Mouse (Mus musculus): ENCODE results near the gene Hfe2. TPM values are rescaled to one million over a fixed set of nuclear protein-coding genes. Genes with fewer than 3 reads are reported as not detected.
A peak's percentile ranks its signal among the peaks of the same experiment; 100 is the strongest.

The Hfe2 gene
- polyA plus RNA-seq, 1 experiment from 2014 or later = 1.2 TPM

DNA sequence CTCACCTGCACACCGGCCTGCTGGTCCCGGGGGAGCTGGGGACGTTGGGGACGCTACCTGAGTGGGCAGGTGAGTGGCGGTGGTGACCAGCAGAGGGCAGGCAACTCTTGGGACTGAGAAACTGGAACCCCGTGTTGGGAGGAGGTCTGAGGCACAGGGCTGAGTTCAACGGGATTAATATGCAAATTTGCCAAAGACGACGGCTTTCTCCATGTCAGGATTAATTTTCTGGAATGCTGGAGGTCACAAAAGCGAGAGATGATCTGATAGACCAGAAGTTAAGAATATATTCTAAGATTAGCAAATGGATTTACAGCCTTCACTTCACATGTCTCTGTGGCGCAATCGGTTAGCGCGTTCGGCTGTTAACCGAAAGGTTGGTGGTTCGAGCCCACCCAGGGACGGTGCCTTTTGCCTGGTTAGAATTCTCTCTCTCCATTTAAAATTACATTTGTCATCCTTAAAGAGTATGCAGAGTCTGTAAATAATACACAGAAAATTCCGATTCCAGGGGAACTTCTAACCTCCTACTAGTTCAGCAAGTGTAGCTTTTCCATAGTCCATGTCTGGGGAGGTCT is 27.4 kb upstream of the Hfe2 start:
- H3K9me3 ChIP-seq (replicated peaks; ENCODE audit: control insufficient read depth, low read length) = no peaks in the 10 kb centered on the region
- H3K9ac ChIP-seq (replicated peaks; ENCODE audit: low read length) = peak overlapping the region; percentile 35
- WGBS = 0% methylated on average over 19 of the region's 19 CpGs
- no peaks in the 10 kb centered on the region for H3K27me3 ChIP-seq (ENCODE audit: control insufficient read depth, insufficient read depth, low read length)
- peak overlapping the region; percentile 85 for H3K4me2 ChIP-seq (ENCODE audit: low read depth, low read length)
- ATAC-seq (replicated peaks; ENCODE audit: insufficient number of reproducible peaks, low FRiP score, low TSS enrichment, low read depth) (peak; percentile 50; the same call in 1 of the 2 replicates), DNase-seq (ENCODE audit: low spot score) (peak; percentile 87)
- H3K4me3 ChIP-seq (ENCODE audit: low read depth, low read length) = peak overlapping the region; percentile 52
- H3K36me3 ChIP-seq (replicated peaks; ENCODE audit: control insufficient read depth, insufficient read depth, low read depth, low read length) = no peaks in the 10 kb centered on the region
- H3K27ac ChIP-seq (replicated peaks; ENCODE audit: low read depth, low read length) = no peak overlapping the region
- H3K4me1 ChIP-seq (ENCODE audit: control insufficient read depth, insufficient read depth, low read length) = no peaks in the 10 kb centered on the region

DNA sequence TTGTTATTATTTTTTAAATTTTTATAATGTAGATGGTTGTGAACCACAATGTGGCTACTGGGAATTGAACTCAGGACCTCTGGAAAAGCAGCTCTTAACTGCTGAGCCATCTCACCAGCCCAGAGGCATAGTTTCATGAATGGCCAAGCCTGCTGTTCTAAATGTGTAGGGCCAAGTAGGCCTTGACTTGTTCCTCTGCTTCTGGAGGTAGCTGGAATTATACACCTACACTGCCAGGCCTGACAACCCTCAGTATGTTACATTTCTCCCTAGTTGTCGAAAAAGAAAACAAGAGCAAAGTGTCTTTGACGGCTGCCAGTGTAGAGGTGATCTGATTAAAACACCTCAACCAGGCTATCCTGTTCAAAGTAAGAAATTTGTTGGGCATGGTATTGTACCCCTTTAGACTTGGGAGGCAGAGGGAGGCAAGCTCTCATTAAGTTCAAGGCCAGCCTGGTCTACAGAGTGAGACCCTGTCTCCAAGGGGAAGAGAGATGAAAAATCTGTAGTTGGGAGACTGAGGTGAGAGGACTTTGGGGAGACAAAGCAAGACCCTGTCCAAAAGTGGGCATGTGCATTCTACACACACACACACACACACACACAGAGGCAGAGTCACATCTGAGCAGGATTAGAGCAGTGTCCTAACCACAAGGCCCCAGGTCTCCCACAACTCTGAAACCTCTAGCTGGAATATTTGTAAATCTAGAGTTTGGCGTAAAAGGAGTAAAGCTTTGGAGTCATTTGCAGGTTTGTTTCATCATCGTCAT is 26.3 kb upstream of the Hfe2 start:
- ATAC-seq (replicated peaks; ENCODE audit: insufficient number of reproducible peaks, low FRiP score, low TSS enrichment, low read depth) = no peak

DNA sequence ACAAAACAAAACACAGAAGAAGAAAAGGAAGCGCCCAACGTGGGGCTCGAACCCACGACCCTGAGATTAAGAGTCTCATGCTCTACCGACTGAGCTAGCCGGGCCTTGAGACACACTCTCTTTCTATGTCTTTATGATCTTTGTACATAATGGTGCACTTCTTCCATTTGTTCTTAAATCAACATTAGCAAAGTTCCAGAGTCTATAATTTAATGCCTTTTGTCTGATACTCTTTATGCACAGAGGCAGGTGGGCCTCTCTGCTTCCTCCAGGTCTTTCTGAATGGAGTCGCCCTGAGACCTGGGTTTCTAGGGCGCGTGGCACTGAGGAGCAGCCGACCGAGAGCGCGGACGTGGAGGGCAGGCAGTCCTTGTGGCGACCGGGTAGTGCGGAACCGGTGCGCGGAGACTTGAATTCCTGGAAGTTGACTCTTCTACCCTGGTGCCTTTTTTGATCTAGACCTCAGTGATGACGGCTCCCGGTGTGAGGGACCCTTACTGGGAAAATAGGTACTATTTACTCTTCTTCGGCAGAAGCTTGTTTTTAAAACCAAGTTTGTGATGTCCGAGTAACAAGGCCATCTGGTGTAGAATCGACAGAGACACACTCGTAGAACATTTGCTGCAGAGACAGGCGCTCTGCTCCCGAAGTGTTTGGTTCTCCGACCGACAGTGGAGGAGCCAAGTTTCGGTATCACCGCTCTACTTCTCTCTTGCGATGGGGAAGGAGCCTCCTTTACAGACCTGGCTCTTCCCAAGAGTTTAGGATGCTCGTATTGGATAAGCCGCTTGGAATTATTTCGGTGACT is 25.3 kb upstream of the Hfe2 start:
- H3K4me2 ChIP-seq (ENCODE audit: low read depth, low read length) = peak overlapping the region; percentile 34
- no peaks in the 10 kb centered on the region for H3K36me3 ChIP-seq (replicated peaks; ENCODE audit: control insufficient read depth, insufficient read depth, low read depth, low read length)
- H3K27me3 ChIP-seq (ENCODE audit: control insufficient read depth, insufficient read depth, low read length) = no peaks in the 10 kb centered on the region
- H3K9me3 ChIP-seq (replicated peaks; ENCODE audit: control insufficient read depth, low read length) = no peaks in the 10 kb centered on the region
- H3K27ac ChIP-seq (replicated peaks; ENCODE audit: low read depth, low read length) = 0 out of 2 replicates have a peak overlapping the region, but pooled peaks have one; percentile 17
- DNase-seq (ENCODE audit: low spot score) (peak; percentile 92), ATAC-seq (replicated peaks; ENCODE audit: insufficient number of reproducible peaks, low FRiP score, low TSS enrichment, low read depth) (0 out of 2 replicates have a peak, but pooled peaks have one; percentile 2)
- H3K4me1 ChIP-seq (ENCODE audit: control insufficient read depth, insufficient read depth, low read length) = no peaks in the 10 kb centered on the region
- WGBS = under 1% methylated on average over 36 of the region's 36 CpGs
- H3K9ac ChIP-seq (replicated peaks; ENCODE audit: low read length) = peak overlapping the region; percentile 63
- H3K4me3 ChIP-seq (ENCODE audit: low read depth, low read length) = peak overlapping the region; percentile 59

More for the DNA sequence above, 26.3 kb upstream of the Hfe2 start:
- no peaks in the 10 kb centered on the region for H3K9me3 ChIP-seq (replicated peaks; ENCODE audit: control insufficient read depth, low read length)
- no peak overlapping the region for H3K27ac ChIP-seq (replicated peaks; ENCODE audit: low read depth, low read length)
- no peaks in the 10 kb centered on the region for H3K4me1 ChIP-seq (ENCODE audit: control insufficient read depth, insufficient read depth, low read length)
- no peaks in the 10 kb centered on the region for H3K27me3 ChIP-seq (ENCODE audit: control insufficient read depth, insufficient read depth, low read length)
- no peak for DNase-seq (ENCODE audit: low spot score)
- WGBS = 77% methylated on average over 4 of the region's 4 CpGs
- no peak overlapping the region for H3K4me3 ChIP-seq (ENCODE audit: low read depth, low read length)
- H3K4me2 ChIP-seq (ENCODE audit: low read depth, low read length) = no peak overlapping the region
- H3K36me3 ChIP-seq (replicated peaks; ENCODE audit: control insufficient read depth, insufficient read depth, low read depth, low read length) = no peaks in the 10 kb centered on the region
- no peak overlapping the region for H3K9ac ChIP-seq (replicated peaks; ENCODE audit: low read length)

DNA sequence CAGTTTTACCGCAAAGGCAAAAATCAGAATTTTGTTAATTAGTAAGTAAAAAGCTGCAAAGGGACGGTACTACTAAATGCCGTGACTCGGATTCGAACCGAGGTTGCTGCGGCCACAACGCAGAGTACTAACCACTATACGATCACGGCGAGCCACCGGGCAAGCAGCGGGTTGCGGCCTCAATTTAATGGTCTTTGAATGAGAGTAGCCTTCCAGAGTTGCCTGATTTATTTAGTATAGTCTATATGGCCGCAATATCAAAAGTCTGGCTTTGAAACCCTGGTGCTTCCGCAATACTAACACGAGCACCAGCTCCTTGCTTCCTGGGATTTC is 24.7 kb upstream of the Hfe2 start:
- Histone ChIP-seq H3K4me1 (ENCODE audit: control insufficient read depth, insufficient read depth, low read length) (no peaks in the 10 kb centered on the region), H3K4me2 (ENCODE audit: low read depth, low read length) (peak overlapping the region; percentile 50), H3K9ac (replicated peaks; ENCODE audit: low read length) (peak overlapping the region; percentile 63), H3K4me3 (ENCODE audit: low read depth, low read length) (peak overlapping the region; percentile 59), H3K9me3 (replicated peaks; ENCODE audit: control insufficient read depth, low read length) (no peaks in the 10 kb centered on the region), H3K27me3 (ENCODE audit: control insufficient read depth, insufficient read depth, low read length) (no peaks in the 10 kb centered on the region), H3K36me3 (replicated peaks; ENCODE audit: control insufficient read depth, insufficient read depth, low read depth, low read length) (no peaks in the 10 kb centered on the region), H3K27ac (replicated peaks; ENCODE audit: low read depth, low read length) (no peak overlapping the region)
- ATAC-seq (replicated peaks; ENCODE audit: insufficient number of reproducible peaks, low FRiP score, low TSS enrichment, low read depth) (peak; percentile 73), DNase-seq (ENCODE audit: low spot score) (peak; percentile 93)
- WGBS = under 1% methylated on average over 17 of the region's 17 CpGs

DNA sequence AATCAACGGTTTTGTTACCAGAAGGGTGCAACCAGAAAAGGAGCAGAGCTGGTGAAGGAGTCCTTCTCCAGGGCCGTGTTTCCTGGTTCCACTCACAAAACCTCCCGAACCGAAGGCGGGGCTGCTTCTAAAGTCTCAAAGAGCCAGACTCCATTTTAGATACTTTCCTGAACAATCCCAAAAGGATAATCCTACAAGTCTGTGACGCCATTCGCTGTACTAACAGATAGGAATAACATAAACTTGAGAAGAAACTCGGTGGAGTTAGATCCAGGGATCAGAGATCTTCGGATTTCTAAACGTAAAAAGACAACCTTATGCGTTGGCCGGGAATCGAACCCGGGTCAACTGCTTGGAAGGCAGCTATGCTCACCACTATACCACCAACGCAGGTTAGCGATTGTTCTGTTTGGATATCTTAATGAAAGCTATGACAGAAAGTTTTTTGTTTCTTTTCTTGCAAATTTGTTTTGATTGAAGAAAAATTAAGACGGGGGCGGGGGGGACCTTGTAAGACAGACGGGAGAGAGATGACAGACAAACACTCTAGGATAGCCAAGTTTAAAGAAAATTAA is 24.2 kb upstream of the Hfe2 start:
- peak; percentile 89 for DNase-seq (ENCODE audit: low spot score)
- Histone ChIP-seq H3K4me1 (ENCODE audit: control insufficient read depth, insufficient read depth, low read length) (no peaks in the 10 kb centered on the region), H3K4me2 (ENCODE audit: low read depth, low read length) (peak overlapping the region; percentile 50), H3K4me3 (ENCODE audit: low read depth, low read length) (peak overlapping the region; percentile 59), H3K36me3 (replicated peaks; ENCODE audit: control insufficient read depth, insufficient read depth, low read depth, low read length) (no peaks in the 10 kb centered on the region), H3K9me3 (replicated peaks; ENCODE audit: control insufficient read depth, low read length) (no peaks in the 10 kb centered on the region), H3K27me3 (ENCODE audit: control insufficient read depth, insufficient read depth, low read length) (no peaks in the 10 kb centered on the region), H3K27ac (replicated peaks; ENCODE audit: low read depth, low read length) (no peak overlapping the region), H3K9ac (replicated peaks; ENCODE audit: low read length) (peak overlapping the region; percentile 52)
- peak; percentile 55 for ATAC-seq (replicated peaks; ENCODE audit: insufficient number of reproducible peaks, low FRiP score, low TSS enrichment, low read depth)
- under 1% methylated on average over 19 of the region's 19 CpGs for WGBS

DNA sequence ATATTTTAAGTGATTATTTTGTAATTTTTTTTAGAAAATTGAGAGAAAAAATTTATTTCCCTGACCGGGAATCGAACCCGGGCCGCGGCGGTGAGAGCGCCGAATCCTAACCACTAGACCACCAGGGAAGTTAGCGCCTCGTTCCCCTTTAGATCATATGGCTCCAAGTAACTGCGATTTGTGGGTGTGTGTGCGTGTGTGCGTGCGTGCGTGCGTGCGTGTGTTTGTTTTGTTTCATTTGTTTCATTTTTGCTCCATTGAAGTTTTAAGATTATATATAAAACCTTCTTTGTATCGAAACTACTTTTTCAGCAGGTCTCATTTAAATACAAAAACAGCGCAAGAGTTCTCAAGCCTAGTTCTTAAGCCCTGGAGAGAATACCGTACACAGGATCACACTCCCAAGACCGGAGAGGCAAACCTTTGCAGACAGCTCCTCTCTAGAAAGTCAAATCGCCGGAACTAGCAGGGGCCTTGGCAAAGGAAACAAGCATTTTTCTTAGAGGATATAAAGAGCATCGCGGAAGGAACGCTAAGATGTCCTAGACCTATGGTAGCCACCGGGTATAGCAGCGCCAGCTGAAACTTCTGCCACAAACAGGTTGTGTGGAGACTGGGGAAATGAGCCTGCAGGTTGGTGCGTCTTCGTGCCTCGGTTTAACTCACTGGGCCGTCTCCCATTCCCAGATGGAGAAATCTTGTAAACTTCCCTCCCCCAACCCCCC is 23.4 kb upstream of the Hfe2 start:
- no peak overlapping the region for H3K27ac ChIP-seq (replicated peaks; ENCODE audit: low read depth, low read length)
- under 1% methylated on average over 32 of the region's 32 CpGs for WGBS

DNA sequence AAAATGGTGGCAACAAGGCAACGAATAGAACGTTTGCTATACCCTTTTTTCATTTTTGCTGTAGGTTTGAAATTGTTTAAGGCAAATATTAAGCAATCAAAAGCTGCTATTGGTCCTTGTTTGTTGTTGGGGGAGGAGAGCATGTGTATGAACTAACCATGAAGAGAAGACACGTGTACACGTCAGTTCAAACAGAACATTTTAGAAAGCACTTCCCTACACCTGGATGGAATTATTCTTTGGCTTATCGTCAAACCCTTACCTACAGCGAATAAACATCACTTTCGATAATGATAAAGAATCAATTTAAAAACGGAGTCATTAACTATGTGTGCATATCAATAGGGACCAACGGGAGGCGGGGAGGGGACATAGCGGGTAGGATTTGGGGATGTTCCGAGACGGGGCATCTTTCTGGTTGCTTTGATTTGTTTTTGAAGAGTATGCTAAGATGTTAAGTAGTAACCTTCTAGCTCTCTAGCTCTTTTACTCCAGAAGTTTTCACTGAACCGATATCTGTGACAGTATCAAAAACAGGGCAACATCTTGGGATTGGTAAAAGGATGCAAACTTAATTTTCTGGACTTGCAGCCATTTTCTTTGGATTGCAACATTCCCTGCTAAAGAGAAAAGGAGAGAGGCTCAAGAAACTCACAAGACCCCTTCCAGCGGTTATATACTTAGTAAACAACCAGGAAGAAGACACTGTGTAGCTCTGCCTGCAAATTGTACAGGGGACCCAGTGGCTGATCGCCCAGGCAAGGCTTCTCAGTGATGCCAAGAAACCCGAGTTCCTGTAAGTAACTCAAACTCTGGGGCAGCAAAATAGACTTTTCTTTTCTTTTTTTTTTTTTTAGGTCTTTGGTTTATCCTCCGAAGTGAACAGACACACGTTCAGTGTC is 22.5 kb upstream of the Hfe2 start:
- H3K4me2 ChIP-seq (ENCODE audit: low read depth, low read length) = peak overlapping the region; percentile 79
- under 1% methylated on average over 19 of the region's 19 CpGs for WGBS
- DNase-seq (ENCODE audit: low spot score) = peak; percentile 17
- H3K9ac ChIP-seq (replicated peaks; ENCODE audit: low read length) = peak overlapping the region; percentile 56
- no peaks in the 10 kb centered on the region for H3K36me3 ChIP-seq (replicated peaks; ENCODE audit: control insufficient read depth, insufficient read depth, low read depth, low read length)
- H3K27ac ChIP-seq (replicated peaks; ENCODE audit: low read depth, low read length) = no peak overlapping the region
- no peaks in the 10 kb centered on the region for H3K9me3 ChIP-seq (replicated peaks; ENCODE audit: control insufficient read depth, low read length)
- ATAC-seq (replicated peaks; ENCODE audit: insufficient number of reproducible peaks, low FRiP score, low TSS enrichment, low read depth) = no peak
- peak overlapping the region; percentile 59 for H3K4me3 ChIP-seq (ENCODE audit: low read depth, low read length)
- H3K27me3 ChIP-seq (ENCODE audit: control insufficient read depth, insufficient read depth, low read length) = no peaks in the 10 kb centered on the region
- no peaks in the 10 kb centered on the region for H3K4me1 ChIP-seq (ENCODE audit: control insufficient read depth, insufficient read depth, low read length)

More for the DNA sequence above, 23.4 kb upstream of the Hfe2 start:
- H3K4me2 ChIP-seq (ENCODE audit: low read depth, low read length) = peak overlapping the region; percentile 79
- H3K9ac ChIP-seq (replicated peaks; ENCODE audit: low read length) = peak overlapping the region; percentile 56
- H3K27me3 ChIP-seq (ENCODE audit: control insufficient read depth, insufficient read depth, low read length) = no peaks in the 10 kb centered on the region
- peak; percentile 95 for DNase-seq (ENCODE audit: low spot score)
- peak overlapping the region; percentile 59 for H3K4me3 ChIP-seq (ENCODE audit: low read depth, low read length)
- ATAC-seq (replicated peaks; ENCODE audit: insufficient number of reproducible peaks, low FRiP score, low TSS enrichment, low read depth) = no peak
- H3K4me1 ChIP-seq (ENCODE audit: control insufficient read depth, insufficient read depth, low read length) = no peaks in the 10 kb centered on the region
- H3K9me3 ChIP-seq (replicated peaks; ENCODE audit: control insufficient read depth, low read length) = no peaks in the 10 kb centered on the region
- no peaks in the 10 kb centered on the region for H3K36me3 ChIP-seq (replicated peaks; ENCODE audit: control insufficient read depth, insufficient read depth, low read depth, low read length)

Data from embryonic facial prominence, embryonic 11.5 days (tissue).